Mouse (Mus musculus) ES-Bruce4 (cell line): ENCODE measurements around the gene Thra. TPM values are rescaled to one million over a fixed set of nuclear protein-coding genes. Genes with fewer than 3 reads are reported as not detected.
A peak's percentile ranks its signal among the peaks of the same experiment; 100 is the strongest.

Experiments
- H3K27ac ChIP-seq: 2 replicates; pipeline ENCODE4 v1.5.1; 2012; ENCODE audit warnings: low read length, inconsistent platforms; ENCODE audit not compliant: insufficient read depth
- H3K27me3 ChIP-seq: 2 replicates; pipeline ENCODE4 v1.6.1; 2012; ENCODE audit warnings: mild to moderate bottlenecking, low read length, inconsistent platforms; ENCODE audit not compliant: control insufficient read depth, poor library complexity, insufficient read depth, severe bottlenecking
- H3K36me3 ChIP-seq: 2 replicates; pipeline ENCODE4 v1.6.1; 2012; ENCODE audit warnings: inconsistent platforms, mild to moderate bottlenecking, low read length, moderate library complexity; ENCODE audit not compliant: control insufficient read depth, poor library complexity, insufficient read depth, severe bottlenecking
- H3K4me1 ChIP-seq: one replicate; pipeline ENCODE4 v1.8.1; 2011; ENCODE audit warnings: low read length; ENCODE audit not compliant: control insufficient read depth, insufficient read depth
- H3K4me3 ChIP-seq: 2 replicates; pipeline ENCODE4 v1.5.1; 2011; ENCODE audit warnings: low read depth, mild to moderate bottlenecking, low read length
- H3K9ac ChIP-seq: 2 replicates; pipeline ENCODE4 v1.6.1; 2012; ENCODE audit warnings: low read depth, mild to moderate bottlenecking, inconsistent platforms; ENCODE audit not compliant: poor library complexity, severe bottlenecking
- H3K9me3 ChIP-seq: replicated peaks from 2 replicates; pipeline ENCODE4 v1.6.1; 2012; ENCODE audit warnings: mild to moderate bottlenecking, low read length, inconsistent platforms; ENCODE audit not compliant: control insufficient read depth, poor library complexity, insufficient read depth, severe bottlenecking
- CTCF ChIP-seq: IDR thresholded peaks from one replicate; pipeline ENCODE4 v1.8.1; 2011; ENCODE audit warnings: low read depth, low read length
- EP300 ChIP-seq: IDR thresholded peaks from 2 replicates; pipeline ENCODE4 v1.6.1; 2011; ENCODE audit warnings: low read depth, low read length; ENCODE audit not compliant: insufficient read depth
- POLR2A ChIP-seq: IDR thresholded peaks from one replicate; pipeline ENCODE4 v1.8.1; 2011; ENCODE audit warnings: low read length; ENCODE audit not compliant: insufficient read depth
- polyA plus RNA-seq: library from polyadenylated mRNA; stranded (reverse); fragments of >200 nt; gene quantifications from 2 replicates; pipeline ENCODE4 v1.2.4, GENCODE M21; 2011; ENCODE audit warnings: low read depth; ENCODE audit not compliant: missing spikeins, insufficient read depth, insufficient read length

Thra gene
- polyA plus RNA-seq, 1 experiment = 20.7 TPM

GRCm38 (mm10) chr11:98771844-98772525 is 31.5 kb downstream of the Thra start:
- H3K36me3 ChIP-seq = peaks cover 6% of the 10 kb centered on the region; the same call in 1 of the 2 replicates
- no peak overlapping the region for H3K4me3 ChIP-seq
- H3K27me3 ChIP-seq = no peaks in the 10 kb centered on the region
- H3K9ac ChIP-seq = no peak overlapping the region
- TF ChIP-seq CTCF (no peak), POLR2A (no peak)
- H3K9me3 ChIP-seq = no peaks in the 10 kb centered on the region
- peaks cover 5% of the 10 kb centered on the region for H3K4me1 ChIP-seq
- no peak overlapping the region for H3K27ac ChIP-seq

DNA sequence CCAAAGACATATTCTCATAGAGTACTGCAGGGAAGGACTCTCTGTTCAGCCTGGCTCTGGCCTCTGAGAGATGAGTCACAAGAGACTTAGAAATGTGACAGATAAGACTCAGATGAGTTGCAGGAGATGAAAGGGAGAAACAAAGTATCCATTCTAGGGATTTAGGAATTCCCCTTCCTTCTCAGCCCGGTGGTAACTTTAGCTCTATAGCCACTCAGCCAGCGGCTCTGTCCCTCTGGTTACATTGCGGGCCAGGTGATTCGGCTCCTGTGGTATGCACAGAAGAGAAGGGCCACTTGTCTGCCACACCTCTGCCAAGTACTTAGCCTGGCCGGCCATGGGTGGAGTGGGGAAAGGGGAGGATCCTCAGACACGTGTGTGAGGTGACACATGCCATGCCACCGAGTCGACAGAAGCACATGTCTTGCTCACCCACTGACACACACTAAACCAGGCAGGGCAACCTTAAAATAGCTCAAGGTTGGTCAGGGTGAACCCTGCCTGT is 32.3 kb downstream of the Thra start:
- Histone ChIP-seq H3K36me3 (peaks cover 6% of the 10 kb centered on the region; the same call in 1 of the 2 replicates), H3K4me3 (no peak overlapping the region), H3K27me3 (no peaks in the 10 kb centered on the region), H3K9me3 (no peaks in the 10 kb centered on the region), H3K4me1 (peaks cover 5% of the 10 kb centered on the region), H3K27ac (no peak overlapping the region), H3K9ac (no peak overlapping the region)
- no peak for TF ChIP-seq POLR2A
- no peak for TF ChIP-seq CTCF
- no peak for TF ChIP-seq EP300

DNA sequence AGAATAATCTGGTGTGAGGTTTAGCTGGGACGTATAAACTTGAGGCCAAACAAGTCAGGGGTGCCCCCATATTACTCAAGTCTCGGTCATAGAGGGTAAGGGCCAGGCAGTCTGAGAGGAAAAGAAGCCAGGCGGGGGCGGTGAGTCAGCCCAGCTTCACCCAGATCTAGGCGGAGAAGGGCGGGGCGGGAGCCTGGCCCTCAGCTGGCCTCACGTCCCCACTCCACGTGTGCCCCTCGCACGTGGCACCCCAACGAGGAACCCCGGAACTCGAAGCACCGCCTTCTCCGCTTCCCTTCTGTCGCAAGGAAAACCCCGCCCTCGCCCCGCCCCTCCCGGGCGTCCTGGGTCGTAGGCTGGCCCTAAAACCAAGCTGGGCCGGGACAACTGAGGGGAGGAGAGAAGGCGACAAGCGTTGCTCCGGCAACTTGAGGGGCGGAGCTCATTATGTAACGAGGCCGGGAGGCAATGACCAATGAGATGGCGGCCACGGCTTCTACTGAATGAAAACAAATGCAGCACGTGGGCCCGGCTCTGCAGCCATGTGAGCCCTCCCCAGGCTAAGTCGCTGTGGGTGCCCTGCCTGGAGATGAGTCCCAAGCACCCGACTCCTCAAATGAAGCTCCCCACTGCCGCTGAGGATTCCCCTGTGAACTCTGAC is 33.3 kb downstream of the Thra start:
- H3K27me3 ChIP-seq = no peaks in the 10 kb centered on the region
- H3K36me3 ChIP-seq = peaks cover 3% of the 10 kb centered on the region; the same call in 1 of the 2 replicates
- no peak for TF ChIP-seq POLR2A
- no peak for TF ChIP-seq EP300
- no peak for TF ChIP-seq CTCF
- H3K9ac ChIP-seq = peak overlapping the region; percentile 18; the same call in 1 of the 2 replicates
- H3K9me3 ChIP-seq = no peaks in the 10 kb centered on the region
- H3K27ac ChIP-seq = no peak overlapping the region
- peaks cover 3% of the 10 kb centered on the region for H3K4me1 ChIP-seq
- H3K4me3 ChIP-seq = peak overlapping the region; percentile 78

DNA sequence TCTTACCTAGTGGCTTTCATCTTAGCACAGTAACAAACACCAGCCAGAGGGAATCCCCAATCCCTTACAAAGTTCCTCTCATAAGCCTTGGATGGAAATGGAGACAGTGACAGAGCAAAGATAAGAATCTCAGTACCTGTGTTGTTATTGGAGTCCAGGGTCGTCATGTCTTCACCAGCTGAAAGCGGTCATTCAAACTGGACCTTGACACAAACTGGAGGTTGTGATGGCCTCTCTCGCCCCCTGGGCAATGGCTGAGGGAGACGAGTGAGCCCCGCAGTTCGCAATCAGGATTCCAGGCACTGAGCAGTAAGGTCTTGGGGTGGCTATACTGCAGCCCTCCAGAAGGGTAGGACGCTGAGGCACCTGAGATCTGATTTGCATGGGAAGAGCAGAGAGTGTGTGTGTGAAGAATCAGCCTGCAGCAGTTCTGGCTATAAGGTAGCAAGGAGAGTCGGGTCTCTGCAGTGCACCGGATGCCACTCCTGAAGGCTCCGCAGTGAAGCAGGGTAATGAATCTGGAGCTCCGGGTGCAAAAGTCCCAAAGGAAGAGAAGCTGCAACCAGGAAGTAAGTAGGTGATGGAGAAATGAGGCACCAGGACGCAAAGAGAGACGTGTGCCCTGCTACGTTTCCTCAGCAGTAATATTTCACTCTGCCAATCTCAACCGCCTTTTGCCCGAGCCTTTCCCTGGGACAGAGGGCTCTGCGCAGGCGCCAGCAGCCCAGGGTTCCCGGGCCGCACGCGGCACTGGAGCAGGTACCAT is 34.3 kb downstream of the Thra start, which contains the start of gene Nr1d1:
Gene Nr1d1 (minus strand): TSS at position 752 of the 766 bp plus-strand sequence.
- Histone ChIP-seq H3K9me3 (no peaks in the 10 kb centered on the region), H3K4me1 (peaks cover 3% of the 10 kb centered on the region), H3K36me3 (peaks cover 2% of the 10 kb centered on the region; the same call in 1 of the 2 replicates), H3K4me3 (peak within 1 kb of the TSS; percentile 78), H3K9ac (peak within 1 kb of the TSS; percentile 52), H3K27me3 (no peaks in the 10 kb centered on the region), H3K27ac (peak within 1 kb of the TSS; percentile 91)
- TF ChIP-seq POLR2A (no peak), EP300 (no peak), CTCF (no peak)

DNA sequence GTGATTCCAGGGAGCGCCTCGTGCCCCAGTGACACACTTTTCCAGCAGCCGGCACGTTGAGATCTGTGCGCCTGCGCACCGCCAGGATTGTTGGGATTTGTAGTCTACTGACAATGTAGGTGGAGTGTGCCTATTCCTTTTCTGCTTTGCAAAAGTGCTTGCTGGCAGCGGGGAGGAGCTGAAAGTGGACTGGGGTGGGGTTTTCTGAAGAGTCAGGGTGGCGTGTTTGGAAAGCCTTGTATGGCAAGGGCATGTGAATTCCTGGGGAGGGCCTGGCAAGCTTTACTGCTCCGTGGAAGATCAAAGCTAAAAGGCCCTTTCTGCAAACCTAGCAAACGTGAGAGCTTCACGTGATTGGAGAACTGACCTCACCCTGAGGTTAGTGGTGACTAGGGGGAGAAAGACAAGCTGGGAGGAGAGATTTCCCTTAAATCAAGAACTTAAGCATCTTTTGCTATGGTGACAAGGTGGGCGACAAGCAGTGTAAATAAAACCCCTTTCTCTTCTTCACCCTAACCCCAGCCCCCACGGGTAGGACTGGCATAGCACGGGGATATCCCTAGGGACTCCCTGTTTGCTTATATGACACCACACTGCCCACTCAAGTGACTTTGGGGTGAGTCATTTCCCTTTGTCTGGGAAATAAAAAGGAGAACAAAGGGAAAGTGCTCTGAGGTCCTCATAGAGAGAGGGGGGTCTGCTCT is 35.1 kb downstream of the Thra start:
- H3K27ac ChIP-seq = peak overlapping the region; percentile 91
- TF ChIP-seq CTCF (no peak), POLR2A (no peak), EP300 (peak; percentile 62; the same call in 1 of the 2 replicates)
- peak overlapping the region; percentile 52 for H3K9ac ChIP-seq
- peaks cover 3% of the 10 kb centered on the region for H3K4me1 ChIP-seq
- H3K27me3 ChIP-seq = no peaks in the 10 kb centered on the region
- no peaks in the 10 kb centered on the region for H3K36me3 ChIP-seq
- no peaks in the 10 kb centered on the region for H3K9me3 ChIP-seq
- peak overlapping the region; percentile 54 for H3K4me3 ChIP-seq
